In the genomic region with DNA sequence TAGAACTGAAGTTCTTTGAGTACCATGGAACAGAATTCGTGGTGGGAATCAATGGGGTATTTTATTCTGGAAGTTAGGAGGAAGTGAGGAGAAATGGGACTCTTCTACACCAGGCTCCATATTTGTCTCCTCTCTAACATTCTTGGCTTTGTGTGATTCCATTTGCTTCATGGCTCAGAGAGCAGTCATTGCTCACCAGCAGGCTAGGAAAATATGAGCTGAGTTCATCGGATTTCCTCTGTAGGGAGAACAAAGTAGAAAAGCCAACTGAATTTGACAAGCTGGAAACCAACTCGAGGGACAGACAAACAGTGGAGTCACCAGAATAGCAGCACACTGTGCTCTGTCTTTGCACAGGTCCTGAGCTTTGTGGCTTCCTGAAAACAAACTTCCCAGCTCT, we compare ENCODE assay signal across 24 mouse cellular contexts.
DNase-seq lines count a peak whose midpoint lies in the region; ATAC-seq and TF ChIP-seq lines count a peak whose summit lies in the region.
"Had no signal": no experiment of that assay in that cellular context is flagged by ENCODE, and none has a peak within 500 bp of the region (broad histone marks: within the 10 kb centered on the region; RNA-seq: fewer than 3 reads in every experiment).

No protein-coding gene starts in this region.

- no peaks in the 10 kb centered on the region for H3K79me2 ChIP-seq in myocyte (ENCODE audit: control insufficient read depth, insufficient read depth)

- no peak overlapping the region for H3K4me3 ChIP-seq in kidney, postnatal 0 days (replicated peaks; ENCODE audit: low read depth, low read length)
- H3K4me3 ChIP-seq in myocyte: no peak overlapping the region
- H3K4me3 ChIP-seq: embryonic facial prominence, embryonic 10.5 days; embryonic facial prominence, embryonic 13.5 days; forebrain, embryonic 12.5 days; forebrain, embryonic 15.5 days; gastrocnemius, adult 2 months; hindbrain, embryonic 12.5 days; hindbrain, embryonic 15.5 days had no signal

- no peak overlapping the region for H3K9ac ChIP-seq in kidney, postnatal 0 days (ENCODE audit: low read depth, low read length)
- H3K9ac ChIP-seq: embryonic facial prominence, embryonic 13.5 days; forebrain, embryonic 12.5 days; forebrain, embryonic 15.5 days; hindbrain, embryonic 12.5 days; hindbrain, embryonic 15.5 days had no signal

- H3ac ChIP-seq in myocyte (ENCODE audit: control insufficient read depth, insufficient read length): no peak overlapping the region

- H3K27me3 ChIP-seq in kidney, postnatal 0 days (ENCODE audit: insufficient read depth, low read length): no peaks in the 10 kb centered on the region
- no peaks in the 10 kb centered on the region for H3K27me3 ChIP-seq in myocyte (ENCODE audit: control insufficient read depth, insufficient read depth, insufficient read length)
- H3K27me3 ChIP-seq: embryonic facial prominence, embryonic 13.5 days; forebrain, embryonic 12.5 days; forebrain, embryonic 15.5 days; hindbrain, embryonic 12.5 days; hindbrain, embryonic 15.5 days; Patski had no signal

- H3K9me3 ChIP-seq in kidney, postnatal 0 days (replicated peaks; ENCODE audit: low read length): no peaks in the 10 kb centered on the region
- H3K9me3 ChIP-seq: embryonic facial prominence, embryonic 10.5 days; embryonic facial prominence, embryonic 13.5 days; forebrain, embryonic 12.5 days; forebrain, embryonic 15.5 days; hindbrain, embryonic 12.5 days; hindbrain, embryonic 15.5 days had no signal

- WGBS in kidney, postnatal 0 days: 35% methylated on average over 3 of the region's 3 CpGs

- peak; percentile 31 for DNase-seq in kidney, postnatal 0 days (ENCODE audit: low spot score)
- no peak for DNase-seq in kidney, postnatal 25 days
- peak; percentile 3 for DNase-seq in brain, adult 2 months (ENCODE audit: low read depth, low spot score)
- DNase-seq in adrenal gland, adult 18-20 months (ENCODE audit: low spot score in 2 of 2): no peak
- DNase-seq in natural killer cell, adult 2 months (ENCODE audit: low spot score in 2 of 2): no peak
- DNase-seq: adrenal gland, adult 2 months; adrenal gland, postnatal 14 days; cerebellum, adult 11-12 months; cerebellum, adult 8-10 months; cerebellum, postnatal 10 days; cerebellum, postnatal 36 days; embryo, embryonic 11 days; gastrocnemius, adult 2 months; gastrocnemius, postnatal 25 days had no signal

- H3K36me3 ChIP-seq in kidney, postnatal 0 days (ENCODE audit: insufficient read depth, low read length): no peaks in the 10 kb centered on the region
- no peaks in the 10 kb centered on the region for H3K36me3 ChIP-seq in myocyte (ENCODE audit: control insufficient read depth, insufficient read depth)
- H3K36me3 ChIP-seq: embryonic facial prominence, embryonic 10.5 days; embryonic facial prominence, embryonic 13.5 days; forebrain, embryonic 12.5 days; forebrain, embryonic 15.5 days; hindbrain, embryonic 12.5 days; hindbrain, embryonic 15.5 days had no signal

- no peak overlapping the region for H3K4me2 ChIP-seq in kidney, postnatal 0 days (ENCODE audit: low read length)
- H3K4me2 ChIP-seq in myocyte (ENCODE audit: low read depth): peak overlapping the region; percentile 55
- H3K4me2 ChIP-seq: embryonic facial prominence, embryonic 13.5 days; forebrain, embryonic 12.5 days; forebrain, embryonic 15.5 days; heart, embryonic 11.5 days; hindbrain, embryonic 12.5 days; hindbrain, embryonic 15.5 days had no signal

- TF ChIP-seq POLR2A in myocyte (IDR thresholded peaks at IDR 0.05; ENCODE audit: insufficient read length, low read depth): no peak

- H3K4me1 ChIP-seq in kidney, postnatal 0 days (replicated peaks; ENCODE audit: insufficient read depth, low read length): no peaks in the 10 kb centered on the region
- H3K4me1 ChIP-seq: embryonic facial prominence, embryonic 13.5 days; forebrain, embryonic 12.5 days; forebrain, embryonic 15.5 days; hindbrain, embryonic 12.5 days; hindbrain, embryonic 15.5 days had no signal

- no peak overlapping the region for H3K27ac ChIP-seq in kidney, postnatal 0 days
- H3K27ac ChIP-seq: embryonic facial prominence, embryonic 10.5 days; embryonic facial prominence, embryonic 13.5 days; forebrain, embryonic 12.5 days; forebrain, embryonic 15.5 days; gastrocnemius, adult 2 months; hindbrain, embryonic 12.5 days; hindbrain, embryonic 15.5 days had no signal

- no peak for TF ChIP-seq CTCF in kidney, postnatal 0 days (IDR thresholded peaks at IDR 0.05; ENCODE audit: low read depth)

- ATAC-seq in kidney, postnatal 0 days (replicated peaks; ENCODE audit: low FRiP score, low read depth): no peak
- ATAC-seq: forebrain, embryonic 15.5 days; intestine, postnatal 0 days; Patski had no signal

TF ChIP-seq in myocyte, 11 proteins besides CTCF, POLR2A, EP300 and RAD21:
- TF ChIP-seq TCF12 (IDR thresholded peaks at IDR 0.05; ENCODE audit: insufficient read depth, poor library complexity, severe bottlenecking) (no peak), REST (IDR thresholded peaks at IDR 0.05; ENCODE audit: insufficient read depth, insufficient read length) (no peak), E2F4 (IDR thresholded peaks at IDR 0.05; ENCODE audit: insufficient read depth) (no peak), POLR2AphosphoS2 (IDR thresholded peaks at IDR 0.05; ENCODE audit: insufficient read length, low read depth) (no peak), MYOG (IDR thresholded peaks at IDR 0.05; ENCODE audit: control insufficient read depth in 1 of 3, insufficient read depth in 1 of 3, insufficient read length in 2 of 3, low read depth in 2 of 3) (no peak), MAX (IDR thresholded peaks at IDR 0.05; ENCODE audit: low read depth) (no peak), CEBPB (IDR thresholded peaks at IDR 0.05; ENCODE audit: insufficient read depth, poor library complexity, severe bottlenecking) (no peak), SRF (IDR thresholded peaks at IDR 0.05; ENCODE audit: control insufficient read depth, insufficient read length, low read depth) (no peak), USF1 (IDR thresholded peaks at IDR 0.05; ENCODE audit: low read depth) (no peak), MYOD1 (IDR thresholded peaks at IDR 0.05; ENCODE audit: control insufficient read depth in 1 of 3, insufficient read length in 2 of 3, low read depth in 2 of 3) (no peak), TCF3 (IDR thresholded peaks at IDR 0.05; ENCODE audit: insufficient read length, low read depth) (no peak)
TF ChIP-seq in myocyte: peak in this region for 0.

Comparison
In these comparisons a context has a peak if more than half of its experiments do, and no peak if none do; other contexts are left out.
1. DNase-seq: peak in kidney, postnatal 0 days (single experiment) and brain, adult 2 months (single experiment); none in kidney, postnatal 25 days (0 of 2), adrenal gland, adult 18-20 months (0 of 2) and natural killer cell, adult 2 months (0 of 2).